Mouse (Mus musculus) heart, embryonic 16.5 days (tissue): ENCODE data around the gene Gm20388. TPM values are rescaled to one million over a fixed set of nuclear protein-coding genes. Genes with fewer than 3 reads are reported as not detected.

Experiments
- ATAC-seq: fragments of 200-750 bp; cut with Nextera tagmentation; replicated peaks from 2 replicates; pipeline ENCODE4 v1.8.0; 2017; ENCODE audit warnings: moderate number of reproducible peaks; ENCODE audit not compliant: insufficient read depth, low FRiP score; ENCODE audit errors: extremely low read depth
- H3K27ac ChIP-seq: fragments of 300-500 bp; sonication (generic); 2 replicates; pipeline ENCODE4 v1.5.1; 2014; ENCODE audit warnings: mild to moderate bottlenecking, low read length, control low read depth, moderate library complexity
- H3K27me3 ChIP-seq: fragments of 300-500 bp; sonication (generic); 2 replicates; pipeline ENCODE4 v1.6.1; 2014; ENCODE audit warnings: low read length, mixed read lengths; ENCODE audit not compliant: control insufficient read depth, insufficient read depth
- H3K36me3 ChIP-seq: fragments of 300-500 bp; sonication (generic); 2 replicates; pipeline ENCODE4 v1.6.1; 2014; ENCODE audit not compliant: control insufficient read depth, insufficient read depth
- H3K4me1 ChIP-seq: fragments of 300-500 bp; sonication (generic); 2 replicates; pipeline ENCODE4 v1.6.1; 2014; ENCODE audit warnings: low read length, mixed read lengths; ENCODE audit not compliant: control insufficient read depth, insufficient read depth
- H3K4me2 ChIP-seq: fragments of 300-500 bp; sonication (generic); 2 replicates; pipeline ENCODE4 v1.6.1; 2014; ENCODE audit warnings: low read depth, mild to moderate bottlenecking, control low read depth, low read length
- H3K4me3 ChIP-seq: fragments of 300-500 bp; sonication (generic); 2 replicates; pipeline ENCODE4 v1.5.1; 2014; ENCODE audit warnings: mild to moderate bottlenecking, control low read depth, low read length
- H3K9ac ChIP-seq: fragments of 300-500 bp; sonication (generic); 2 replicates; pipeline ENCODE4 v1.6.1; 2014; ENCODE audit warnings: low read length, control low read depth
- H3K9me3 ChIP-seq: fragments of 300-500 bp; sonication (generic); replicated peaks from 2 replicates; pipeline ENCODE4 v1.6.1; 2016; ENCODE audit warnings: low read length; ENCODE audit not compliant: control insufficient read depth
- WGBS: fragments of 180-500 bp; shearing (Covaris S2); extraction: QIAGEN DNeasy Blood & Tissue Kit; methylation state at CpG from one replicate; pipeline ENCODE4 v1.1.7; 2014; 5-methylcytosine and 5-hydroxymethylcytosine counted together
- polyA plus RNA-seq: library from polyadenylated mRNA; unstranded; fragments of >200 nt; fragmentation: Nextera tagmentation; extraction: Ambion mirVana; gene quantifications from 2 replicates; pipeline ENCODE4 v1.2.1, GENCODE M21; 2015

Gene Gm20388
- polyA plus RNA-seq, 1 experiment from 2014 or later, result 4.5 TPM

GRCm38 (mm10) chr8:120044907-120045306 is 134.3 kb downstream of the Gm20388 start:
- Histone ChIP-seq H3K9me3 (no peaks in the 10 kb centered on the region), H3K4me1 (peaks cover 17% of the 10 kb centered on the region), H3K4me2 (no peak overlapping the region), H3K36me3 (no peaks in the 10 kb centered on the region), H3K9ac (no peak overlapping the region), H3K4me3 (no peak overlapping the region), H3K27me3 (peaks cover 4% of the 10 kb centered on the region), H3K27ac (no peak overlapping the region)
- no peak for ATAC-seq
- WGBS, result 95% methylated on average over 8 of the region's 8 CpGs

- Histone ChIP-seq H3K27me3 (peaks cover 4% of the 10 kb centered on the region), H3K4me2 (no peak overlapping the region), H3K4me1 (peaks cover 17% of the 10 kb centered on the region), H3K4me3 (no peak overlapping the region), H3K27ac (no peak overlapping the region), H3K36me3 (no peaks in the 10 kb centered on the region), H3K9me3 (no peaks in the 10 kb centered on the region), H3K9ac (no peak overlapping the region)
- ATAC-seq, result no peak
- 55% methylated on average over 5 of the region's 5 CpGs for WGBS
These were observed 134.8 kb downstream of the Gm20388 start for GRCm38 (mm10) chr8:120045471-120045870.

- no peak overlapping the region for H3K9ac ChIP-seq
- no peaks in the 10 kb centered on the region for H3K9me3 ChIP-seq
- ATAC-seq, result peak; percentile 76
- H3K27me3 ChIP-seq, result peaks cover 4% of the 10 kb centered on the region
- H3K36me3 ChIP-seq, result no peaks in the 10 kb centered on the region
- H3K4me1 ChIP-seq, result peaks cover 19% of the 10 kb centered on the region
- H3K27ac ChIP-seq, result peak overlapping the region; percentile 67
- no peak overlapping the region for H3K4me2 ChIP-seq
- H3K4me3 ChIP-seq, result no peak overlapping the region
- WGBS, result 39% methylated on average over 14 of the region's 14 CpGs
These were observed 135.8 kb downstream of the Gm20388 start for GRCm38 (mm10) chr8:120046258-120047020.

- no peak overlapping the region for H3K4me3 ChIP-seq
- H3K36me3 ChIP-seq, result no peaks in the 10 kb centered on the region
- peaks cover 19% of the 10 kb centered on the region for H3K4me1 ChIP-seq
- no peaks in the 10 kb centered on the region for H3K27me3 ChIP-seq
- 78% methylated on average over 13 of the region's 13 CpGs for WGBS
- ATAC-seq, result no peak
- H3K9ac ChIP-seq, result no peak overlapping the region
- no peaks in the 10 kb centered on the region for H3K9me3 ChIP-seq
- no peak overlapping the region for H3K4me2 ChIP-seq
- no peak overlapping the region for H3K27ac ChIP-seq
These were observed 139.3 kb downstream of the Gm20388 start for GRCm38 (mm10) chr8:120049949-120050348.

GRCm38 (mm10) chr8:120050376-120050775 is 139.7 kb downstream of the Gm20388 start:
- Histone ChIP-seq H3K9me3 (no peaks in the 10 kb centered on the region), H3K9ac (no peak overlapping the region), H3K27ac (no peak overlapping the region), H3K4me1 (peaks cover 19% of the 10 kb centered on the region), H3K36me3 (no peaks in the 10 kb centered on the region), H3K4me2 (no peak overlapping the region), H3K4me3 (no peak overlapping the region), H3K27me3 (no peaks in the 10 kb centered on the region)
- ATAC-seq, result no peak
- WGBS, result 68% methylated on average over 10 of the region's 10 CpGs

- H3K9me3 ChIP-seq, result no peaks in the 10 kb centered on the region
- peaks cover 17% of the 10 kb centered on the region for H3K4me1 ChIP-seq
- H3K27ac ChIP-seq, result no peak overlapping the region
- no peak for ATAC-seq
- H3K4me2 ChIP-seq, result no peak overlapping the region
- WGBS, result 40% methylated on average over 4 of the region's 4 CpGs
- H3K9ac ChIP-seq, result no peak overlapping the region
- no peaks in the 10 kb centered on the region for H3K27me3 ChIP-seq
- no peaks in the 10 kb centered on the region for H3K36me3 ChIP-seq
- no peak overlapping the region for H3K4me3 ChIP-seq
These were observed 140.4 kb downstream of the Gm20388 start for GRCm38 (mm10) chr8:120051006-120051405.

GRCm38 (mm10) chr8:120051908-120052307 is 141.3 kb downstream of the Gm20388 start:
- 0 out of 2 replicates have a peak, but pooled peaks cover 2% of the 10 kb centered on the region for H3K9me3 ChIP-seq
- no peak overlapping the region for H3K9ac ChIP-seq
- peaks cover 8% of the 10 kb centered on the region for H3K4me1 ChIP-seq
- ATAC-seq, result no peak
- H3K4me3 ChIP-seq, result no peak overlapping the region
- 88% methylated on average over 4 of the region's 4 CpGs for WGBS
- no peaks in the 10 kb centered on the region for H3K27me3 ChIP-seq
- H3K36me3 ChIP-seq, result no peaks in the 10 kb centered on the region
- H3K27ac ChIP-seq, result no peak overlapping the region
- no peak overlapping the region for H3K4me2 ChIP-seq

- 80% methylated on average over 8 of the region's 8 CpGs for WGBS
- H3K27me3 ChIP-seq, result no peaks in the 10 kb centered on the region
- no peak overlapping the region for H3K4me2 ChIP-seq
- H3K4me1 ChIP-seq, result peaks cover 8% of the 10 kb centered on the region
- H3K9me3 ChIP-seq, result 0 out of 2 replicates have a peak, but pooled peaks cover 2% of the 10 kb centered on the region
- no peak for ATAC-seq
- H3K27ac ChIP-seq, result no peak overlapping the region
- H3K4me3 ChIP-seq, result no peak overlapping the region
- H3K9ac ChIP-seq, result no peak overlapping the region
- H3K36me3 ChIP-seq, result no peaks in the 10 kb centered on the region
These were observed 141.7 kb downstream of the Gm20388 start for GRCm38 (mm10) chr8:120052318-120052717.

GRCm38 (mm10) chr8:120054833-120055232 is 144.2 kb downstream of the Gm20388 start:
- Histone ChIP-seq H3K36me3 (no peaks in the 10 kb centered on the region), H3K27me3 (no peaks in the 10 kb centered on the region), H3K9ac (no peak overlapping the region), H3K4me2 (no peak overlapping the region), H3K27ac (no peak overlapping the region), H3K9me3 (peaks cover 2% of the 10 kb centered on the region; the same call in 1 of the 2 replicates), H3K4me1 (peaks cover 8% of the 10 kb centered on the region), H3K4me3 (no peak overlapping the region)
- 97% methylated on average over 3 of the region's 3 CpGs for WGBS
- ATAC-seq, result no peak
